Mouse (Mus musculus): ENCODE results near the gene Prkab2. TPM values are rescaled to one million over a fixed set of nuclear protein-coding genes. Genes with fewer than 3 reads are reported as not detected.

Gene Prkab2
- polyA plus RNA-seq, 1 experiment from 2014 or later = 6.8 TPM

GRCm38 (mm10) chr3:97680631-97681320 lies 22.8 kb downstream of the Prkab2 start:
- peak overlapping the region; percentile 53 for H3K4me2 ChIP-seq (ENCODE audit: low read depth, low read length, severe bottlenecking)
- 1% methylated on average over 28 of the region's 28 CpGs for WGBS
- peak; percentile 83 for DNase-seq (ENCODE audit: low spot score)
- no peak overlapping the region for H3K27ac ChIP-seq (ENCODE audit: low read depth, low read length)
- peak overlapping the region; percentile 25 for H3K4me3 ChIP-seq (ENCODE audit: low read depth, low read length)
- H3K9me3 ChIP-seq (ENCODE audit: control insufficient read depth, low read length) = no peaks in the 10 kb centered on the region
- peak; percentile 77 for ATAC-seq (replicated peaks; ENCODE audit: low FRiP score)
- peaks cover 7% of the 10 kb centered on the region; the same call in 1 of the 2 replicates for H3K4me1 ChIP-seq (replicated peaks; ENCODE audit: control insufficient read depth, insufficient read depth, low read length)
- H3K9ac ChIP-seq (ENCODE audit: low read length) = peak overlapping the region; percentile 24; the same call in 1 of the 2 replicates
- H3K27me3 ChIP-seq (ENCODE audit: control insufficient read depth, insufficient read depth, low read length) = peaks cover 12% of the 10 kb centered on the region
- no peaks in the 10 kb centered on the region for H3K36me3 ChIP-seq (ENCODE audit: control insufficient read depth, insufficient read depth, low read length)

GRCm38 (mm10) chr3:97681321-97682158 lies 23.5 kb downstream of the Prkab2 start:
- peak; percentile 32 for ATAC-seq (replicated peaks; ENCODE audit: low FRiP score)
- under 1% methylated on average over 33 of the region's 33 CpGs for WGBS

DNA sequence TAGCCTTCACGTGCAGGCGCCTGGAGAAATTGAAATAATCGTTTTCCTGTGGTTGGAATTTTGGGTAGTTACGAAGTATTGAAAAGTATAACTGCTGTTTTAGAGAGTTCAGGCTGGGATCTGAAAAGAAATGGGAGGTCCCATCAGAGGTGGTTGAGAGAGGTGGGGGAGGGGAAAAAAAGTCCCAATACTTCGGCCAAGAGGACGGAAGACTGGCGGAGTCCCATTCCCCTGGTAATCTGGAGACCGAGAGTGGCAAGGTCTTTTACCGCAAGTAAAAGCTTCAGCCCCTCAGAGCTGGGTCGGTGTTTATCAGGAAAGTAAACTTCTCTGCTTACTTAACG lies 24.1 kb downstream of the Prkab2 start:
- Histone ChIP-seq H3K27ac (ENCODE audit: low read depth, low read length) (no peak overlapping the region), H3K4me2 (ENCODE audit: low read depth, low read length, severe bottlenecking) (peak overlapping the region; percentile 53), H3K9ac (ENCODE audit: low read length) (no peak overlapping the region; the same call in 1 of the 2 replicates), H3K27me3 (ENCODE audit: control insufficient read depth, insufficient read depth, low read length) (peaks cover 12% of the 10 kb centered on the region), H3K4me1 (replicated peaks; ENCODE audit: control insufficient read depth, insufficient read depth, low read length) (peaks cover 7% of the 10 kb centered on the region; the same call in 1 of the 2 replicates), H3K36me3 (ENCODE audit: control insufficient read depth, insufficient read depth, low read length) (no peaks in the 10 kb centered on the region), H3K9me3 (ENCODE audit: control insufficient read depth, low read length) (no peaks in the 10 kb centered on the region), H3K4me3 (ENCODE audit: low read depth, low read length) (peak overlapping the region; percentile 25)
- DNase-seq (ENCODE audit: low spot score) = no peak
- no peak for ATAC-seq (replicated peaks; ENCODE audit: low FRiP score)
- 1% methylated on average over 11 of the region's 11 CpGs for WGBS

More at GRCm38 (mm10) chr3:97681321-97682158, 23.5 kb downstream of the Prkab2 start:
- Histone ChIP-seq H3K4me3 (ENCODE audit: low read depth, low read length) (peak overlapping the region; percentile 25), H3K9me3 (ENCODE audit: control insufficient read depth, low read length) (no peaks in the 10 kb centered on the region), H3K36me3 (ENCODE audit: control insufficient read depth, insufficient read depth, low read length) (no peaks in the 10 kb centered on the region), H3K9ac (ENCODE audit: low read length) (peak overlapping the region; percentile 24), H3K27ac (ENCODE audit: low read depth, low read length) (no peak overlapping the region), H3K4me1 (replicated peaks; ENCODE audit: control insufficient read depth, insufficient read depth, low read length) (peaks cover 7% of the 10 kb centered on the region; the same call in 1 of the 2 replicates), H3K4me2 (ENCODE audit: low read depth, low read length, severe bottlenecking) (peak overlapping the region; percentile 53), H3K27me3 (ENCODE audit: control insufficient read depth, insufficient read depth, low read length) (peaks cover 12% of the 10 kb centered on the region)
- DNase-seq (ENCODE audit: low spot score) = peak; percentile 80

DNA sequence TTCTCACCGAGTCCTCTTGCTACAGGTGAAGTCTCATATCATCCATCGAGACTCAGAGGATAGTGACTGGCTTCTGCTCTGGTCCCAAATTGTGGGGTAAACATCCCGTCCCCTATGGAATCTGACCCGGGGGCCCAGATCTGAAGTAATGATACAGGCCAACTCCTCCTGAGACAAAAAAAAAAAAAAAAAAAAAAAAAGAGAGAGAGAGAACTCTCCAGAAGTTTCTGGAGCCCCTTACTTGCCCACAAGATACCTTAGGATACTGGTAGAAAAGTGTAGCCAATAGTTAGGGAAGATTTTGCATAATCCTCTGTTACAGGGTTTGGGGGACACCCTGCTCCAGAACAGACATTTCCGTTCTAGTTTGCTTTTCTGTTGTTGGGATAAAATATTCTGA lies 24.6 kb downstream of the Prkab2 start:
- ATAC-seq (replicated peaks; ENCODE audit: low FRiP score) (no peak), DNase-seq (ENCODE audit: low spot score) (no peak)
- H3K4me2 ChIP-seq (ENCODE audit: low read depth, low read length, severe bottlenecking) = peak overlapping the region; percentile 53
- no peak overlapping the region for H3K9ac ChIP-seq (ENCODE audit: low read length)
- no peaks in the 10 kb centered on the region for H3K9me3 ChIP-seq (ENCODE audit: control insufficient read depth, low read length)
- 18% methylated on average over 5 of the region's 5 CpGs for WGBS
- no peaks in the 10 kb centered on the region for H3K36me3 ChIP-seq (ENCODE audit: control insufficient read depth, insufficient read depth, low read length)
- H3K27ac ChIP-seq (ENCODE audit: low read depth, low read length) = no peak overlapping the region
- peaks cover 7% of the 10 kb centered on the region; the same call in 1 of the 2 replicates for H3K4me1 ChIP-seq (replicated peaks; ENCODE audit: control insufficient read depth, insufficient read depth, low read length)
- H3K27me3 ChIP-seq (ENCODE audit: control insufficient read depth, insufficient read depth, low read length) = peaks cover 12% of the 10 kb centered on the region
- no peak overlapping the region for H3K4me3 ChIP-seq (ENCODE audit: low read depth, low read length)

DNA sequence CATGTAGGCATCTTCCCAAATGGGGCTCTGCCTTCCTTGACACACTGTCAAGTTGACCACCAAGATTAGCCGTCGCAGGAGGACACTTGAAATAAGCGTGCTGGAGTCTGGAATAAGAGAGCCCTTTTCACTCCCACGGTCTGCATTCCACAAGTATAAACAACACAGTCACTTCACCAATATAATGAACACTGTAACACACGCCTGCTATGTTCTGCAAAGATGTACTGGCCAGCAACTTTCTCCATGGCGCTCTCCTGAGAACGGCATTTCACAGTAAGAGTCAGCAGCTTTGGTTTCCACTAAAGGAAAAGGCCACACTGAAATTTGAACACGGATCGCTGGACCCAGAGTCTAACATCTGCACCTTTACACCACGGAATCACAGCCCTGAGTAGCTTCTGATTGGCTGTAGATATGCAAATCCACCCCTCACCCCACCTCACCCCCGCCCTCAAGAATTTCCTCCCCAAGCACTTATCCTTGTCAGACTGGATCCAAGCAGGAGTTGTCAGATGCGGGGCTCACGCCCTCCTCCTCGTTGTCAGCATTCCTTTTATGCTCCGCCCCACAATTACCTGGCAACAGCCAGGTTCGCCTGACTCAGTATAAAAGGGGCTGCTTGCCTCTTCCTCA lies 25.7 kb downstream of the Prkab2 start:
- H3K27me3 ChIP-seq (ENCODE audit: control insufficient read depth, insufficient read depth, low read length) = peaks cover 12% of the 10 kb centered on the region
- H3K4me2 ChIP-seq (ENCODE audit: low read depth, low read length, severe bottlenecking) = 0 out of 2 replicates have a peak overlapping the region, but pooled peaks have one; percentile 24

GRCm38 (mm10) chr3:97686372-97687117 lies 28.6 kb downstream of the Prkab2 start:
- no peaks in the 10 kb centered on the region for H3K36me3 ChIP-seq (ENCODE audit: control insufficient read depth, insufficient read depth, low read length)
- no peak overlapping the region for H3K4me2 ChIP-seq (ENCODE audit: low read depth, low read length, severe bottlenecking)
- no peak overlapping the region for H3K27ac ChIP-seq (ENCODE audit: low read depth, low read length)
- ATAC-seq (replicated peaks; ENCODE audit: low FRiP score) (no peak), DNase-seq (ENCODE audit: low spot score) (no peak)
- peaks cover 5% of the 10 kb centered on the region; the same call in 1 of the 2 replicates for H3K4me1 ChIP-seq (replicated peaks; ENCODE audit: control insufficient read depth, insufficient read depth, low read length)
- H3K9me3 ChIP-seq (ENCODE audit: control insufficient read depth, low read length) = no peaks in the 10 kb centered on the region
- H3K9ac ChIP-seq (ENCODE audit: low read length) = no peak overlapping the region
- no peak overlapping the region for H3K4me3 ChIP-seq (ENCODE audit: low read depth, low read length)
- WGBS = 84% methylated on average over 4 of the region's 4 CpGs
- peaks cover 10% of the 10 kb centered on the region for H3K27me3 ChIP-seq (ENCODE audit: control insufficient read depth, insufficient read depth, low read length)

More for the DNA sequence above, 25.7 kb downstream of the Prkab2 start:
- no peak overlapping the region for H3K9ac ChIP-seq (ENCODE audit: low read length)
- DNase-seq (ENCODE audit: low spot score) (peak; percentile 58), ATAC-seq (replicated peaks; ENCODE audit: low FRiP score) (peak; percentile 43; the same call in 1 of the 2 replicates)
- no peak overlapping the region for H3K27ac ChIP-seq (ENCODE audit: low read depth, low read length)
- H3K4me1 ChIP-seq (replicated peaks; ENCODE audit: control insufficient read depth, insufficient read depth, low read length) = peaks cover 7% of the 10 kb centered on the region; the same call in 1 of the 2 replicates
- H3K9me3 ChIP-seq (ENCODE audit: control insufficient read depth, low read length) = no peaks in the 10 kb centered on the region
- no peak overlapping the region for H3K4me3 ChIP-seq (ENCODE audit: low read depth, low read length)
- no peaks in the 10 kb centered on the region for H3K36me3 ChIP-seq (ENCODE audit: control insufficient read depth, insufficient read depth, low read length)
- 5% methylated on average over 16 of the region's 16 CpGs for WGBS

DNA sequence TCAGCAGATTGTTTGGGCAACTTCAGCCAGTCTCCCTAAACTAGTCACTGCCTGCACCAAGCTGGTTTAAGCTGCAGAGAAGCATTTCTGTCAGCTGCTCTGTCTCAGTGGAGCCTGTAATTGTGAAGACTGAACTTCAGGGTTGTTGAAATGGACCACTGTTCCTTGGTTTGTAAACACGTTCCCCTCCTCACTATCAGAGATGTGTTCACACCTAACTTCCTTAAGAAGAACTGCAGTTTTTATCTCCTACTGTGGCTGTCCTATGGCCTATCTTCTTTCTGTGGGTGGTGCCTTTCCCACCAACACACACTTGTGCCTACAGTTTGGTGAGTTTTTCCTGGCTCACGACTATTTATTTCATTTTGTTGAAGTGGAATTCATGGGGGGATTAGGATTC lies 31.3 kb downstream of the Prkab2 start:
- ATAC-seq (replicated peaks; ENCODE audit: low FRiP score) = no peak
- 77% methylated on average over 2 of the region's 2 CpGs for WGBS

GRCm38 (mm10) chr3:97690590-97690989 lies 32.6 kb downstream of the Prkab2 start:
- no peaks in the 10 kb centered on the region for H3K27me3 ChIP-seq (ENCODE audit: control insufficient read depth, insufficient read depth, low read length)
- no peaks in the 10 kb centered on the region for H3K4me1 ChIP-seq (replicated peaks; ENCODE audit: control insufficient read depth, insufficient read depth, low read length)
- DNase-seq (ENCODE audit: low spot score) (no peak), ATAC-seq (replicated peaks; ENCODE audit: low FRiP score) (no peak)
- no peak overlapping the region for H3K4me3 ChIP-seq (ENCODE audit: low read depth, low read length)
- H3K27ac ChIP-seq (ENCODE audit: low read depth, low read length) = no peak overlapping the region
- H3K4me2 ChIP-seq (ENCODE audit: low read depth, low read length, severe bottlenecking) = no peak overlapping the region
- 65% methylated on average over 7 of the region's 7 CpGs for WGBS
- H3K9ac ChIP-seq (ENCODE audit: low read length) = no peak overlapping the region
- no peaks in the 10 kb centered on the region for H3K9me3 ChIP-seq (ENCODE audit: control insufficient read depth, low read length)
- no peaks in the 10 kb centered on the region for H3K36me3 ChIP-seq (ENCODE audit: control insufficient read depth, insufficient read depth, low read length)

More for the DNA sequence above, 31.3 kb downstream of the Prkab2 start:
- Histone ChIP-seq H3K4me2 (ENCODE audit: low read depth, low read length, severe bottlenecking) (no peak overlapping the region), H3K27ac (ENCODE audit: low read depth, low read length) (no peak overlapping the region), H3K9me3 (ENCODE audit: control insufficient read depth, low read length) (no peaks in the 10 kb centered on the region), H3K9ac (ENCODE audit: low read length) (no peak overlapping the region), H3K27me3 (ENCODE audit: control insufficient read depth, insufficient read depth, low read length) (no peaks in the 10 kb centered on the region), H3K4me3 (ENCODE audit: low read depth, low read length) (no peak overlapping the region), H3K36me3 (ENCODE audit: control insufficient read depth, insufficient read depth, low read length) (no peaks in the 10 kb centered on the region), H3K4me1 (replicated peaks; ENCODE audit: control insufficient read depth, insufficient read depth, low read length) (no peaks in the 10 kb centered on the region)
- DNase-seq (ENCODE audit: low spot score) = no peak
